Mouse (Mus musculus) stomach, postnatal 0 days (tissue): ENCODE data around the gene Cttn.

Experiments used
- CTCF ChIP-seq: IDR thresholded peaks from 2 replicates; pipeline ENCODE4 v1.5.1; 2016; ENCODE audit warnings: antibody characterized with exemption, low read depth, mild to moderate bottlenecking, moderate library complexity
- EP300 ChIP-seq: optimal IDR thresholded peaks from 2 replicates; pipeline ENCODE3; 2016; ENCODE audit warnings: antibody characterized with exemption

GRCm38 (mm10) chr7:144414632-144415031, 56.2 kb downstream of the Cttn start:
- peak; percentile 56 for TF ChIP-seq CTCF
- no peak for TF ChIP-seq EP300
